Mouse (Mus musculus): Measurements from ENCODE around the gene 4933430I17Rik.
"Not testable (repeated sequence)": the region's sequence is repeated elsewhere in the genome, so short reads cannot be mapped to it uniquely, and the experiment has no call there.

The 4933430I17Rik gene

DNA sequence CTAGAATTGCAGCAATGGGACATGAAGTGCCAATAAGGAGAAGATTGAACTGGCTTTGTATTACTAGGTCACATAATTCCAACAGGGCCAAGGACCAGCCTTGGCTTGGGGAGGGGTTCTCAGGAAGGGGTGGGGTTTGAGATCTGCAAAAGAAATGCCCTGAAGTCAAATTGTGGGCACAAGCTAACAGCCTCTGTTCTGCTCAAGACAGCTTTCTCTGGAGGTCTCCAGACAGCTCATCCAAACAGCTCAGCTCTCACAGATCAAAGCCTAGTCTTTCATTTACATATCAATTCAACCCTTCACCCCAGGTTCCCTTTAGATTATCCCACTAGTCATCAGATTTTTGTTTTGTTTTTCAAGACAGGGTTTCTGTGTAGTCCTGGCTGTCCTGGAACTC lies 19.6 kb downstream of the 4933430I17Rik start:
- no peak for DNase-seq (ENCODE audit: low spot score)

GRCm38 (mm10) chr4:62551966-62552365 lies 26.8 kb downstream of the 4933430I17Rik start:
- DNase-seq (ENCODE audit: low spot score) = no peak

DNA sequence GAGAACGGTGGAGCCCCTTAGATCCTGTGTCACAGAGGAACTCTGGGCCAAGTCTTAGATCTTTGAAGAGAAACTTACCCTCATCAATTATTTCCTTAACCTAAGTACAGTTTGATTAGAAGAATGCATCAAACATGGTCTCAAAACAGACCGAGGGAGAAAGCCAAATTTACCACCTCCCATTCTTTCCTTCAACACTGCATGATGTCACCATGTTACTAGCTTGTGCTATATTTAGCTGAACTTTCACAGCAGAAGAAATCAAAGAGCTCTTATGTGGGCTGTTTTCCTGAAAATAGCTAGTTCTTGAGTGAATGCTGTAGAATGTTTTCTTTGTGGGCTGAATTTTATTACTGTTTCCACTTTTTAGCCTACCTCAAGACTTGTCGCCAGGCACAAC lies 32.3 kb downstream of the 4933430I17Rik start:
- DNase-seq (ENCODE audit: low spot score) = peak; percentile 24

DNA sequence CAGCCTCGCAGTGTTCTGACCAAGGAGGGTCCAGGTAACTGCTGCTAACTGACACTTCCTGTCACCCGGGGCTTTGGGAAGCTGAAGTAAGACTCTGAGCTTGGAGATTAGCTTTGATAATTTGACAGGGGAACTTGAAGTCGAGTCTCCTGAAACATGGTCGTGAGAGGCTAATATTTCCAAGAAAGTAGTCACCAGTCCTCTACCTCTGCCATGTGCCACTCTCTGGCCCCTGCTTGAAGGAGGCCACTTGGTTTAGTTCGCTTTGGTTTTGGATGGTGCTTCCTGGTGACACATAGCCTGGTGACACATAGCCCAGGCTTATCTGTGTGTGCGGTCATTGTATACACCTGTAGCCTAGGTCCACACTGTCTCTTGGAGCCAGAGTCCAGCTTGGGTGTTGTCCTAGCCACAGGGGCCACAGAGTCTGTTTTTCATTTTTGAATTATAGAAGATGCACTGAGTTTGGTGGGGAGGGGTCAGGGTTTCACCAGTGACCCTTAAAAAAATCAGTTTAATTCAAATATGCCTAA lies 34.7 kb downstream of the 4933430I17Rik start, which contains the start of gene Rgs3:
Gene Rgs3 (plus strand): TSS at position 51 of the 533 bp plus-strand sequence.
- no peak for DNase-seq (ENCODE audit: low spot score)

- peak; percentile 81 for DNase-seq (ENCODE audit: low spot score)
These were observed 35.9 kb downstream of the 4933430I17Rik start for GRCm38 (mm10) chr4:62560963-62561629.

DNA sequence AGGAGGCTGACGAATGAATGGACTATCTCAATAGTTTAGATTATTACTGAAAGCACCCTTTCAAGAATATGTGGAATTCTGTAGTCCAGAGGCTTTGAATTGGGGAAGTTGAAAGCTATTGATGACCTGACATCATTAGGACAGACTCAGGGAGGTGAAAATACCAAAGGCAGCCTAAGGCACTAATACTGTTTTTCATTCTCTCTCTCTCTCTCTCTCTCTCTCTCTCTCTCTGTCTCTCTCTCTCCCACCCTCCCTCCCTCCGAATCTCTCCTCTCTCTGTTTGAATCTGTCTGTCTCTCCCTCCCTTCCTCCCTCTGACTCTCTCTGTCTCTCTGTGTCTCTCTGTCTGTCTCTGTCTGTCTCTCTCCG lies 36.4 kb downstream of the 4933430I17Rik start:
- DNase-seq (ENCODE audit: low spot score) = no peak

- no peak for DNase-seq (ENCODE audit: low spot score)
These were observed 36.8 kb downstream of the 4933430I17Rik start for GRCm38 (mm10) chr4:62562006-62562405.

- DNase-seq (ENCODE audit: low spot score) = no peak
These were observed 41.4 kb downstream of the 4933430I17Rik start for GRCm38 (mm10) chr4:62566530-62566929.

DNA sequence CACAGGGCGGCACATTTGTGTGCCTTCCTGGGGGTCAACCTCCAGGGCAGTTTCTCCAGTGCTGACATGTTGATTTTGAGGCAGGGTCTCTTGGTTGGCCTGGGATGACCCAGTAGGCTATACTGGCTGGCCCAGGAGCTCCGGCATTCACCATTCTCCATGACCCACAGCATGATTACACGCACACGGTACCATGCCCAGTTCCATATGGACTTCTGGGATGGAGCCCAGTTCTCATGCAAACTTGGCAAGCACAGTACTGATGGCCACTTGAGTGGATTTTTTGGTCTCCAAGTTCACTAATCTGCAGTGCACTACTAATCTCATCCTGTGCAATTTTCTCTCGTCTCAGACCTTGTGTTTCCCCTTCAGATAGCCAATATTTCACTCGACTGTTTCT lies 42.5 kb downstream of the 4933430I17Rik start:
- DNase-seq (ENCODE audit: low spot score) = no peak

DNA sequence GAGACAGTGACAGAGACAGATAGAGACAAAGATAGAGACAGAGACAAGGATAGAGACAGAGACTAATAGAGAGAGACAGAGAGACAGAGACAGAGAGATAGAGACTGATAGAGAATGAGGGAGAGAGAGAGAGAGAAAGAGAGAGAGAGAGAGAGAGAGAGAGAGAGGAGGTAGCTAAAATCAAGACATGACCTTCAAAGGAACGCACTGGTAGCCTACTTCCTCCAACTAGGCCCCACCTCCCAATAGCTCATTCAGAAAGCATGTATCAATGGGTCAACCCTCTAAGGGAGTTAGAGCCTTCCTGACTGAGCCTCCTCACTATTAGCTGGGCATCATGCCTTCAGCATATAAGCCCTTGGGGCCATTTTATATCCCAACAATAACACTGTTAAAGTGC lies 43.2 kb downstream of the 4933430I17Rik start:
- no peak for DNase-seq (ENCODE audit: low spot score)

- DNase-seq (ENCODE audit: low spot score) = no peak
These were observed 44.4 kb downstream of the 4933430I17Rik start for GRCm38 (mm10) chr4:62569603-62570002.

- DNase-seq (ENCODE audit: low spot score) = no peak
These were observed 44.9 kb downstream of the 4933430I17Rik start for GRCm38 (mm10) chr4:62570029-62570428.

GRCm38 (mm10) chr4:62582365-62583264 lies 57.4 kb downstream of the 4933430I17Rik start:
- no peak for DNase-seq (ENCODE audit: low spot score)

- no peak for DNase-seq (ENCODE audit: low spot score)
These were observed 58.3 kb downstream of the 4933430I17Rik start for GRCm38 (mm10) chr4:62583265-62584092.

GRCm38 (mm10) chr4:62587067-62587466 lies 61.9 kb downstream of the 4933430I17Rik start:
- no peak for DNase-seq (ENCODE audit: low spot score)

- DNase-seq (ENCODE audit: low spot score) = no peak
These were observed 65.7 kb downstream of the 4933430I17Rik start for GRCm38 (mm10) chr4:62590878-62591277.

DNA sequence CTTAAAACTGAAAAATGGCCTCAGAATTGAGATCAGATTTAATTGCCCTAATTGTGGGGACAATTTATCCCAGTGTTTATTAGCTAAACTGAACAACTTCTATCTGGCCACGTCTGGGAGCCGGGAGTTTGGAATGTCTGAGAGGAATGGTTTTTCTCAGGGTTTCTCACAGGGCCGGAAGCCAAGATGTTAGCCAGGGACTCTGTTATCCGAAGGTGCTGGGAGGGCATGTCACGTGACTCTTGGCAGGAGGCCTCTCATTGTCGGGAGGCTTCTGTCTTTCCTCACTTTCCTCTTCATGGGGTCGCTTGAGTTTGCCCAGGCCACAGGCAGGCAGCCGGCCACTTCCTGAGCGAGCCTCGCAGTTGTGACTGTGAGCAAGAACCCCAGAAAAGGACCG lies 66.2 kb downstream of the 4933430I17Rik start:
- DNase-seq (ENCODE audit: low spot score) = no peak

- DNase-seq (ENCODE audit: low spot score) = not testable (repeated sequence)
These were observed 68.5 kb downstream of the 4933430I17Rik start for GRCm38 (mm10) chr4:62593546-62594240.

DNA sequence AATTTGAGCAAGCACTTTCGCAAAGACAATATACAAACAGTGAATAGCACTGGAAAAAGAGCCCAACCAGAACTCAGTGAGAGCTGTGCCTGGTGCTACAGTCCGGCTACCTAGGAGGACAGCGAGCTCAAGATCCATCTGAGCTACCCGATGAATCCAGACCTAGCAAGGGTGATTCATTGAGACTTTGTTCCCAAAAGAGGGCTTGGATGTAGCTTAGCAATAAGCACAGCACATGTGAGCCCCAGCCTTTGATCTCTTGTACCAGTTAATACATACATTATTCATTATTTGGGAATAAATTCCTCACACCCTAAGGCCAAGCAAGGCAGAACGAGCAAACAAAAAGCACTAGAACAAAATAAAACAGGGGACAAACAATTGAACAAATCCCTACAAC lies 69.3 kb downstream of the 4933430I17Rik start:
- no peak for DNase-seq (ENCODE audit: low spot score)

DNA sequence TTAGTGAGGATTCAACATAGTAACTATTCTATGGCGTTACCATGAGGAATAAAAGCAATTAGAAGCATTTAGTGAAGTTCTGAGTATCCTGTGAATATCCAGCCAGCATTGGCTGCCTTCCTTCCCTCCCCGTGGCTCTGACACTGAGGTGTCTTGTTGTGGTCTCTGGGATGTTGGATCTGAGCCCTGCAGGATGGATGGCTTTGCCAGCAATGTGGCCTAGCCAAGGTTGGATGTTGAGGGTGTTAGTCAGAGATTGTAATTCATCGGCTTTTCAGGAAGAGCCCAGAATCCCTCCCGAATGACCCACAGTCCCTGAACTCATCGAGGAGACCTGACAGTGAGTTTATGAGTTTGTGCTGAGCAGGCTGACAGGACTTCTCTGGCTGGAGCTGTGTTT lies 70.9 kb downstream of the 4933430I17Rik start:
- DNase-seq (ENCODE audit: low spot score) = no peak
